Mouse (Mus musculus) kidney, embryonic 15.5 days (tissue): ENCODE data around the gene Slc10a4. TPM values are rescaled to one million over a fixed set of nuclear protein-coding genes. Genes with fewer than 3 reads are reported as not detected.

Experiments used
- ATAC-seq: fragments of 200-750 bp; cut with Nextera tagmentation; replicated peaks from 2 replicates; pipeline ENCODE4 v1.8.0; 2017; ENCODE audit warnings: moderate TSS enrichment; ENCODE audit not compliant: low FRiP score
- H3K27ac ChIP-seq: fragments of 300-500 bp; sonication (generic); 2 replicates; pipeline ENCODE4 v1.5.1; 2015; ENCODE audit warnings: mild to moderate bottlenecking, inconsistent platforms
- H3K27me3 ChIP-seq: fragments of 300-500 bp; sonication (generic); 2 replicates; pipeline ENCODE4 v1.6.1; 2015; ENCODE audit warnings: inconsistent platforms
- H3K36me3 ChIP-seq: fragments of 300-500 bp; sonication (generic); 2 replicates; pipeline ENCODE4 v1.6.1; 2015; ENCODE audit warnings: inconsistent platforms
- H3K4me1 ChIP-seq: fragments of 300-500 bp; sonication (generic); 2 replicates; pipeline ENCODE4 v1.6.1; 2015; ENCODE audit warnings: inconsistent platforms
- H3K4me2 ChIP-seq: fragments of 300-500 bp; sonication (generic); 2 replicates; pipeline ENCODE4 v1.6.1; 2015; ENCODE audit warnings: moderate library complexity, mild to moderate bottlenecking, inconsistent platforms
- H3K4me3 ChIP-seq: fragments of 300-500 bp; sonication (generic); replicated peaks from 2 replicates; pipeline ENCODE4 v1.5.1; 2015; ENCODE audit warnings: mild to moderate bottlenecking, inconsistent platforms
- H3K9ac ChIP-seq: fragments of 300-500 bp; sonication (generic); 2 replicates; pipeline ENCODE4 v1.6.1; 2015; ENCODE audit warnings: mild to moderate bottlenecking, inconsistent platforms
- H3K9me3 ChIP-seq: fragments of 300-500 bp; sonication (generic); replicated peaks from 2 replicates; pipeline ENCODE4 v1.6.1; 2016; ENCODE audit warnings: inconsistent platforms
- WGBS: fragments of 180-500 bp; shearing (Covaris S2); methylation state at CpG from one replicate; pipeline ENCODE4 v1.1.7; 2015; ENCODE audit warnings: mixed read lengths; 5-methylcytosine and 5-hydroxymethylcytosine counted together
- polyA plus RNA-seq: library from polyadenylated mRNA; unstranded; fragments of >200 nt; fragmentation: Nextera tagmentation; extraction: Ambion mirVana; gene quantifications from 2 replicates; pipeline ENCODE4 v1.2.1, GENCODE M21; 2015

Gene Slc10a4
- polyA plus RNA-seq, 1 experiment from 2014 or later: 4.3 TPM

DNA sequence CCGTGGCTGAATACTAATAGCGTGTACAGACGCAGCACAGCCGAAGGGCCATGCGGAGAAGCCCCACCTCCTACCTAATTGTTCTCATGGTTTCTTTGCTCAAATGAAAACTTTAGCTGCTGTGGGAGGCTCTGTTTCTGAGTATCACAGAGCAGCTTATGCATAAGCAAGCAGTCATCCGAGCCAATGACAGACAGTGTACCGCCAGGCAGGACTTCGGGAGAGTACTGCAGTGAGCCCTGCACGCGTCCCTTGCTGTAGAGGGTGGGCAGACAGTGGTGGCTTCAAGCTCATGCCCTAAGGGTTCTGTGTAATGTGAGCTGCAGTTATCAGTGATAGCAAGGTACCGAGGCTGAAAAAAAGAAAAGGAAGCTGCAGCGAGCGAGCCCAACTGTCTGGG lies 22.0 kb downstream of the Slc10a4 start:
- ATAC-seq: 0 out of 2 replicates have a peak, but pooled peaks have one; percentile 58
- H3K9ac ChIP-seq: no peak overlapping the region

DNA sequence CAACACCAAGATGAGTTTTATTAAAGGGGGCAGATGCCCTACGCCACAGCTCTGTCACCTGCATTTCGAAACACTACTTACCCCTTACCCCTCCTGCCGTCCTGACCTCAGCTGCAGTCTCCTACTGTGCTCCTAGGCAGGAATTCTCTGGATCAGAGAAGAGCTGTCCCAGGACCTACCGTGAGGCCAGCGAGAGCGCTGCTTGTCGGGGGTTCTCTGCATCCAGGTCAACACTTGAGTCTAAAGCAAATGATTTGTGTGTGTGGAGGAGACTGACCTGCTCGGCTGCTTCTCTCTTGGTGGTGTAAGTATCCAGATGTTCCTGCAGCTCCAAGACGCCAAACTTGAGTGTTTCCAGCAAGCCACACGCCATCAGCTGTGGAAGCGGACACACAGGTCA lies 25.8 kb downstream of the Slc10a4 start:
- no peak for ATAC-seq
- 73% methylated on average over 11 of the region's 11 CpGs for WGBS

More for the DNA sequence above, 22.0 kb downstream of the Slc10a4 start:
- H3K4me3 ChIP-seq: no peak overlapping the region
- H3K27ac ChIP-seq: no peak overlapping the region
- H3K36me3 ChIP-seq: peaks cover 75% of the 10 kb centered on the region
- no peaks in the 10 kb centered on the region for H3K27me3 ChIP-seq
- WGBS: 66% methylated on average over 13 of the region's 13 CpGs
- no peaks in the 10 kb centered on the region for H3K4me1 ChIP-seq
- H3K9me3 ChIP-seq: no peaks in the 10 kb centered on the region
- no peak overlapping the region for H3K4me2 ChIP-seq

DNA sequence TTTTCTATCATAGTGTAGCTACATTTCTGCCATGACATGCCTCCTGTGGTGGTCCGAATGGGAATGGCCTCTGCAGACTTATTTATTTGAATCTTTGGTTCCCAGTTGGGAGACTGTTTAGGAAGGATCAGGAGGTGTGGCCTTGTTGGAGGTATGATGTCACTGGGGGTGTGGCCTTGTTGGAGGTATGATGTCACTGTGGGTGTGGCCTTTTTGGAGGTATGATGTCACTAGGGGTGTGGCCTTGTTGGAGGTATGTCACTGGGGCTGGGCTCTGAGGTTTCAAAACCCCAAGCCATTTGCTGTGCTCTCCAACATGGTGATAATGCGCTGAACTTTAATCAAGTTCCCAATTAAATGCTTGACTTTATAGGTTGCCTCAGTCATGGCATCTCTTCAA lies 37.4 kb downstream of the Slc10a4 start:
- Histone ChIP-seq H3K36me3 (peaks cover 66% of the 10 kb centered on the region), H3K27me3 (no peaks in the 10 kb centered on the region), H3K27ac (no peak overlapping the region), H3K4me1 (no peaks in the 10 kb centered on the region), H3K9me3 (no peaks in the 10 kb centered on the region), H3K4me2 (no peak overlapping the region), H3K4me3 (no peak overlapping the region), H3K9ac (no peak overlapping the region)
- no peak for ATAC-seq
- 95% methylated on average over 2 of the region's 2 CpGs for WGBS

More for the DNA sequence above, 25.8 kb downstream of the Slc10a4 start:
- no peak overlapping the region for H3K27ac ChIP-seq
- no peaks in the 10 kb centered on the region for H3K9me3 ChIP-seq
- no peak overlapping the region for H3K9ac ChIP-seq
- H3K4me1 ChIP-seq: no peaks in the 10 kb centered on the region
- no peak overlapping the region for H3K4me2 ChIP-seq
- H3K36me3 ChIP-seq: peaks cover 77% of the 10 kb centered on the region
- no peak overlapping the region for H3K4me3 ChIP-seq
- no peaks in the 10 kb centered on the region for H3K27me3 ChIP-seq

DNA sequence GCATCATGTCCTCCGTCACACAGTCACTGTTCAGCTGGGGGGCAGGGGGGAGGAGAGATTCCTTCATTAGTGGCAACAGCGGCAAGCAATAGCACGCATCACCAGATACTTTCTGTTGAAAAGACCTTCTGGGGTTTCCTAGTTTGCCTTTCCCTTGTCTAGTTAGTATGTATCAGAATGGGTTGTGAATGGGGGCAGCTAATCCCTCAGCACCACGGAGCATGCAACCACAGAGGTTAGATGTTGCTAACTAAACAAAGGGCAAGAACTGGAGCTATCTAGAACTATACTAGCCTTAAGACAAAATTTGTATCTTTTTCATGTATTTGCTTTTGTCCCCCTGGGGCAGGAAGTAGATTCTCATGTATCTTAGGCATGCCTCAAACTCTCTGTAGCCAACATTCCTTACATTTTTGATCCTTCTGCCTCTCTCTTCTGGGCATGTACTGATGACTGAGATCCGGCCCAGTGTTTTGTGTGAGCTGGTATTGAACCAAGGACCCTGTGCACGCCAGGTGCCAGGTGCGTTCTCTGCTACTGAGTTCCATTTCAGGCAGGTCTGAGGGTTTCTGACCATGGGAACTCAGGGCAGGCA lies 41.1 kb downstream of the Slc10a4 start:
- no peaks in the 10 kb centered on the region for H3K4me1 ChIP-seq
- no peaks in the 10 kb centered on the region for H3K9me3 ChIP-seq
- no peak overlapping the region for H3K27ac ChIP-seq
- H3K36me3 ChIP-seq: peaks cover 90% of the 10 kb centered on the region
- H3K27me3 ChIP-seq: no peaks in the 10 kb centered on the region
- no peak overlapping the region for H3K4me2 ChIP-seq
- 88% methylated on average over 7 of the region's 7 CpGs for WGBS
- no peak overlapping the region for H3K4me3 ChIP-seq
- ATAC-seq: no peak
- no peak overlapping the region for H3K9ac ChIP-seq

GRCm38 (mm10) chr5:73053933-73054332 lies 47.2 kb downstream of the Slc10a4 start:
- no peaks in the 10 kb centered on the region for H3K27me3 ChIP-seq
- H3K4me1 ChIP-seq: no peaks in the 10 kb centered on the region
- no peak for ATAC-seq
- no peak overlapping the region for H3K4me3 ChIP-seq
- 94% methylated on average over 8 of the region's 8 CpGs for WGBS
- no peak overlapping the region for H3K4me2 ChIP-seq
- H3K9me3 ChIP-seq: no peaks in the 10 kb centered on the region
- no peak overlapping the region for H3K27ac ChIP-seq
- peaks cover 97% of the 10 kb centered on the region for H3K36me3 ChIP-seq
- H3K9ac ChIP-seq: no peak overlapping the region

- peaks cover 84% of the 10 kb centered on the region for H3K36me3 ChIP-seq
- WGBS: 88% methylated on average over 6 of the region's 6 CpGs
- ATAC-seq: no peak
Observed at GRCm38 (mm10) chr5:73056457-73056856, 49.8 kb downstream of the Slc10a4 start.

GRCm38 (mm10) chr5:73056937-73057336 lies 50.3 kb downstream of the Slc10a4 start:
- no peaks in the 10 kb centered on the region for H3K4me1 ChIP-seq
- no peak overlapping the region for H3K4me3 ChIP-seq
- H3K9ac ChIP-seq: no peak overlapping the region
- H3K9me3 ChIP-seq: no peaks in the 10 kb centered on the region
- peaks cover 80% of the 10 kb centered on the region for H3K36me3 ChIP-seq
- no peak overlapping the region for H3K27ac ChIP-seq
- no peaks in the 10 kb centered on the region for H3K27me3 ChIP-seq
- no peak for ATAC-seq
- no peak overlapping the region for H3K4me2 ChIP-seq
- 93% methylated on average over 5 of the region's 5 CpGs for WGBS

More at GRCm38 (mm10) chr5:73056457-73056856, 49.8 kb downstream of the Slc10a4 start:
- Histone ChIP-seq H3K4me1 (no peaks in the 10 kb centered on the region), H3K4me2 (no peak overlapping the region), H3K4me3 (no peak overlapping the region), H3K9ac (no peak overlapping the region), H3K27ac (no peak overlapping the region), H3K27me3 (no peaks in the 10 kb centered on the region), H3K9me3 (no peaks in the 10 kb centered on the region)

GRCm38 (mm10) chr5:73061506-73062155 lies 54.9 kb downstream of the Slc10a4 start:
- no peak overlapping the region for H3K4me3 ChIP-seq

More at GRCm38 (mm10) chr5:73061506-73062155, 54.9 kb downstream of the Slc10a4 start:
- H3K4me1 ChIP-seq: peaks cover 10% of the 10 kb centered on the region; the same call in 1 of the 2 replicates
- no peak for ATAC-seq
- no peaks in the 10 kb centered on the region for H3K9me3 ChIP-seq
- H3K36me3 ChIP-seq: peaks cover 67% of the 10 kb centered on the region
- H3K27ac ChIP-seq: no peak overlapping the region
- no peak overlapping the region for H3K9ac ChIP-seq
- WGBS: 74% methylated on average over 11 of the region's 11 CpGs
- no peaks in the 10 kb centered on the region for H3K27me3 ChIP-seq
- H3K4me2 ChIP-seq: no peak overlapping the region

Other genes starting within 250 kb of the Slc10a4 start
- 8.4 and 8.6 TPM in 2 replicates for gene Tec, start 138.4 kb upstream of the Slc10a4 start, polyA plus RNA-seq
- 14.1 and 15.1 TPM in 2 replicates for gene Slain2, start 92.6 kb upstream of the Slc10a4 start, polyA plus RNA-seq
- gene Gm10135, start 32.2 kb upstream of the Slc10a4 start, polyA plus RNA-seq: not detected in 2 replicates
- gene Fryl, start 249.7 kb downstream of the Slc10a4 start, polyA plus RNA-seq: 34.4 and 34.8 TPM in 2 replicates